Mouse (Mus musculus): ENCODE measurements around the gene Atp11a.

- TF ChIP-seq GATA1 (IDR thresholded peaks at IDR 0.05; ENCODE audit: borderline replicate concordance, low read length) (no peak), FLI1 (IDR thresholded peaks at IDR 0.05; ENCODE audit: low read length) (no peak)
Observed at GRCm38 (mm10) chr8:12831659-12832589, 75.1 kb downstream of the Atp11a start.

All from megakaryocyte, embryonic 14.5 days (primary cell).